Mouse (Mus musculus) testis, adult 2 months (tissue): ENCODE measurements around the gene Cdk7.

ENCODE experiments used
- CTCF ChIP-seq: fragments of 200-500 bp; IDR thresholded peaks from 2 replicates; pipeline ENCODE4 v1.5.1; 2012; ENCODE audit warnings: low read depth, mild to moderate bottlenecking, inconsistent platforms, low read length, moderate library complexity; ENCODE audit not compliant: control insufficient read depth, insufficient read depth, insufficient replicate concordance
- POLR2A ChIP-seq: fragments of 200-500 bp; IDR thresholded peaks from 2 replicates; pipeline ENCODE4 v1.6.1; 2012; ENCODE audit warnings: low read depth, mild to moderate bottlenecking, inconsistent platforms, low read length, moderate library complexity; ENCODE audit not compliant: control insufficient read depth

DNA sequence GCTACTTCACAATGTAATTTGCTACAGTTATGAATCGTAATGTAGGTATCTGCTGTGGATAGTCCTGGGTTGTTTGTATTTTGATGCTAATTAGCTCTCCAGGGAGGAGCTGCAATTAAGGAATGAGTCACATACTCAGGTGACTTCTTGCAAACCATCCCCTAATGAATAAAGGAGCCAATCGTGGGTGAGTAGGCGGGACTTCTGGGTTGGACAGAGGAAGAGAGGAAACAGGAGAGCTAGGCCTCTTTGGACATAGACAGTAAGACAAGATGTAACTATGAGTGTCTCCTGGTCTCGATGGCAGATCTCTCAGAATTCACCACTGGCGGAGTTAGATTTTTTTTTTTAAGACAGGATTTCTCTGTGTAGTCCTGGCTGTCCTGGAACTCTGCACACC is 9.1 kb downstream of the Cdk7 start:
- TF ChIP-seq POLR2A (no peak), CTCF (no peak)
